Mouse (Mus musculus) neural tube, embryonic 14.5 days (tissue): ENCODE results near the gene Vwa5b1. TPM values are rescaled to one million over a fixed set of nuclear protein-coding genes. Genes with fewer than 3 reads are reported as not detected.
A peak's percentile ranks its signal among the peaks of the same experiment; 100 is the strongest.

Experiments used
- ATAC-seq: fragments of 200-750 bp; cut with Nextera tagmentation; 2 replicates; pipeline ENCODE4 v1.8.0; 2017; ENCODE audit warnings: low read depth, mild to moderate bottlenecking, moderate TSS enrichment, moderate library complexity
- H3K27ac ChIP-seq: fragments of 300-500 bp; sonication (generic); 2 replicates; pipeline ENCODE4 v1.5.1; 2014; ENCODE audit warnings: low read depth, mild to moderate bottlenecking, control low read depth, low read length, moderate library complexity, mixed read lengths
- H3K27me3 ChIP-seq: fragments of 300-500 bp; sonication (generic); 2 replicates; pipeline ENCODE4 v1.6.1; 2014; ENCODE audit warnings: low read length; ENCODE audit not compliant: control insufficient read depth, insufficient read depth
- H3K36me3 ChIP-seq: fragments of 300-500 bp; sonication (generic); 2 replicates; pipeline ENCODE4 v1.6.1; 2014; ENCODE audit warnings: low read length, mixed read lengths; ENCODE audit not compliant: control insufficient read depth, insufficient read depth
- H3K4me1 ChIP-seq: fragments of 300-500 bp; sonication (generic); 2 replicates; pipeline ENCODE4 v1.6.1; 2014; ENCODE audit warnings: low read length; ENCODE audit not compliant: control insufficient read depth, insufficient read depth
- H3K4me2 ChIP-seq: fragments of 300-500 bp; sonication (generic); 2 replicates; pipeline ENCODE4 v1.6.1; 2014; ENCODE audit warnings: mild to moderate bottlenecking, low read depth, low read length, control low read depth
- H3K4me3 ChIP-seq: fragments of 300-500 bp; sonication (generic); 2 replicates; pipeline ENCODE4 v1.5.1; 2014; ENCODE audit warnings: low read depth, low read length, control low read depth, mixed read lengths
- H3K9ac ChIP-seq: fragments of 300-500 bp; sonication (generic); replicated peaks from 2 replicates; pipeline ENCODE4 v1.6.1; 2014; ENCODE audit warnings: low read depth, mild to moderate bottlenecking, control low read depth, low read length, mixed read lengths
- H3K9me3 ChIP-seq: fragments of 300-500 bp; sonication (generic); 2 replicates; pipeline ENCODE4 v1.6.1; 2016; ENCODE audit warnings: low read length; ENCODE audit not compliant: control insufficient read depth
- WGBS: fragments of 180-500 bp; shearing (Covaris S2); extraction: QIAGEN DNeasy Blood & Tissue Kit; methylation state at CpG from one replicate; pipeline ENCODE4 v1.1.7; 2014; 5-methylcytosine and 5-hydroxymethylcytosine counted together
- polyA plus RNA-seq: library from polyadenylated mRNA; unstranded; fragments of >200 nt; fragmentation: Nextera tagmentation; extraction: Ambion mirVana; gene quantifications from 2 replicates; pipeline ENCODE4 v1.2.1, GENCODE M21; 2014

The Vwa5b1 gene
- polyA plus RNA-seq, 1 experiment from 2014 or later = 0.80 TPM

DNA sequence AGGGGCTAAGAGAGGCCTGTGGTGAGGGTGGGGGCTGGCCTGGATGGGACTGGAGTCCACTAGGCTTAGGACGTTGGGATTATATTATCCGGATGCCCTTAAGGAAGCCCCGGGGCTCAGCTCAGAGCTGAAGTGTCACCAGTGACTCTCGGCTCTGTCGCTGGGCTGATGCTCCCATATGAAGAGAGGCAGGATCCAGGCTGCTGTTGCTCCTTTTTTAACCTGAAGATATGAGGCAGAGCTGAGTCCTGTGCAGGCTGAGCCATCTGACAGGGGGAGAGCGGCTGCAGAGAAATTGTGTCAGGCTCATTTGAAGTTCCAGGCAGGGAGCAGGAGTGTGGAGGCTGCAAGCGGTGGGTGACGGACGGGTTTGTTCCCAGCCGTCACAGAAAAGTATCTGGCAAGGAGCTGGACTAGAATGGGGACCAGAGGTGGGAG is 87.5 kb downstream of the Vwa5b1 start:
- Histone ChIP-seq H3K36me3 (no peaks in the 10 kb centered on the region), H3K9ac (no peak overlapping the region), H3K27me3 (no peaks in the 10 kb centered on the region), H3K9me3 (no peaks in the 10 kb centered on the region), H3K27ac (peak overlapping the region; percentile 35; the same call in 1 of the 2 replicates), H3K4me3 (no peak overlapping the region), H3K4me2 (no peak overlapping the region), H3K4me1 (peaks cover 8% of the 10 kb centered on the region)
- WGBS = 11% methylated on average over 10 of the region's 10 CpGs
- ATAC-seq = peak; percentile 46; the same call in 1 of the 2 replicates

DNA sequence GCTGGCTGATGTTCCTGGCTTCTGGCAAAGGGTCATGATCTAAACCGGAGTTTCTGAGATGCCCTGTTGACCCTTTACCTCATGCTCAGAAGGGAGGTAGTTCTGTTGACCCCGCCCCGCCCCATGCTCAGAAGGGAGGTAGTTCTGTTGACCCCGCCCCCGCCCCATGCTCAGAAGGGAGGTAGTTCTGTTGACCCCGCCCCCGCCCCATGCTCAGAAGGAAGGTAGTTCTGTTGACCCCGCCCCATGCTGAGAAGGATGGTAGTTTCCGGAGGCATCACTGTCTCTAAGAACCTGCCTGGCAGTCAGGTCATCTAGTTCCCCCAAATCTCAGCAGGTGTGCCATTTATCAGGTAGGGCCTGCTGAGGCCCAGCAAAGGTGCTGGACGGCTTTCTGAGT is 88.1 kb downstream of the Vwa5b1 start:
- Histone ChIP-seq H3K4me1 (peaks cover 8% of the 10 kb centered on the region), H3K9me3 (no peaks in the 10 kb centered on the region), H3K36me3 (no peaks in the 10 kb centered on the region), H3K27ac (no peak overlapping the region), H3K9ac (no peak overlapping the region), H3K4me2 (no peak overlapping the region), H3K27me3 (no peaks in the 10 kb centered on the region), H3K4me3 (no peak overlapping the region)
- WGBS = 19% methylated on average over 10 of the region's 10 CpGs
- no peak for ATAC-seq

DNA sequence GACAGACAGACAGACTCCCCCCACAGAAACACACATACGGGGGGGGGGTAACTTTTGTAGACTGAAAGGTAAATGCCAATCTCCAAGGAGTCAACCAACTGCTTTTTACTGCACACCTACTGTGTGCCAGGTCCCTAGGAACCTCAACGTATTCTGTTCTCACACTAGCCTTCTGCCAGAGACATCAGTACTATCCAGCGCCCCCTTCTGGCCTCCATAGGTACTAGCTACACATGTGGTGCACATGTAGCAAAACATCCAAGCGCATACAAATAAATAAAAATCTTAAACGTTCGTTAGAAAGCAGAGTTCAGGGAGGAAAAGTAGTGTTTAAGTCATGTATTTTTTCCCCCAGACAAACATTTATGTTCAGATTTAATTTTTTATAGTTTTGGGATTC is 88.6 kb downstream of the Vwa5b1 start:
- Histone ChIP-seq H3K36me3 (no peaks in the 10 kb centered on the region), H3K9ac (no peak overlapping the region), H3K4me3 (no peak overlapping the region), H3K9me3 (no peaks in the 10 kb centered on the region), H3K27ac (no peak overlapping the region), H3K27me3 (no peaks in the 10 kb centered on the region), H3K4me1 (peaks cover 8% of the 10 kb centered on the region), H3K4me2 (no peak overlapping the region)
- 63% methylated on average over 6 of the region's 6 CpGs for WGBS
- ATAC-seq = no peak

DNA sequence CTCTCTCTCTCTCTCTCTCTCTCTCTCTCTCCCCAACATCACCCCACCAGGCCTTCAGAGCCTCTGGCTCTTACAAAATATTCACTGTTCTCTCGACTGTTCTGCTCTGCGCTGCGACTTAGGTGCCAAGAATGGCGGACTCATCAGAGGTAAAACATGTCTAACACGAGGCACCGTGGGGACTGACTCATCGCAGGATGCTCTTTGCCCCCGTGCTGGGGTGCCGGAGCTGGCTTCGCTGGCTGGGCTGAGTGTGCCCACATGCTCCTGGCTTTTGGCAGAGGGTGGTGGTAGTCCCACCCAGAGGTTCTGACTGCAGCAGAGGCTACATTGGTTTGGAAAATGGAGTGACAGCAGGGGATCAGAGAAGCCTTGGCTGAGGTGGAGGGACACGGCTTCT is 89.4 kb downstream of the Vwa5b1 start:
- 85% methylated on average over 11 of the region's 11 CpGs for WGBS
- Histone ChIP-seq H3K4me2 (no peak overlapping the region), H3K27ac (no peak overlapping the region), H3K4me3 (no peak overlapping the region), H3K27me3 (no peaks in the 10 kb centered on the region), H3K4me1 (peaks cover 8% of the 10 kb centered on the region), H3K36me3 (no peaks in the 10 kb centered on the region), H3K9ac (no peak overlapping the region), H3K9me3 (no peaks in the 10 kb centered on the region)
- ATAC-seq = no peak

DNA sequence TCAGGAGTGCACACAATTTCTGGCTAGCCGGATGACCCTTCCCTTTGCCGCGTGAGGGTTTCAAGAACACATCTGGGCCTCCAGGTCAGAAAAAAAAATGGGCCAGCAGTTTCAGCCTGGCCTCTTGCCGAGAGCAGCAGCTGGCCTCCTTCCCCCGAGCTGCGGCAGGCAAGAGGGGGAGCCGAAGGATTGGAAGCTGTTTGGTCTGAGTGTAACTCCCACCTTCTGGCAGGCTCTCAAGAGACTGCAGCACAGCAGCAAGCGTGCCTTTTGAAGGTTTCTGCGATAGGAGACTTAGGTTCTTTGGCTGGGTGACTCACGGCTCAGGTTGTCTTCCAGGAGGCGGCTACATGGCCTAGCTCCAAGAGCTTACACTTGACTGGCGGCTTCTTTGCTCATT is 92.5 kb downstream of the Vwa5b1 start:
- H3K9ac ChIP-seq = no peak overlapping the region
- H3K4me1 ChIP-seq = peaks cover 11% of the 10 kb centered on the region
- H3K4me2 ChIP-seq = no peak overlapping the region
- H3K36me3 ChIP-seq = no peaks in the 10 kb centered on the region
- WGBS = 46% methylated on average over 12 of the region's 12 CpGs
- no peaks in the 10 kb centered on the region for H3K27me3 ChIP-seq
- no peak for ATAC-seq
- H3K4me3 ChIP-seq = no peak overlapping the region
- no peak overlapping the region for H3K27ac ChIP-seq
- no peaks in the 10 kb centered on the region for H3K9me3 ChIP-seq

DNA sequence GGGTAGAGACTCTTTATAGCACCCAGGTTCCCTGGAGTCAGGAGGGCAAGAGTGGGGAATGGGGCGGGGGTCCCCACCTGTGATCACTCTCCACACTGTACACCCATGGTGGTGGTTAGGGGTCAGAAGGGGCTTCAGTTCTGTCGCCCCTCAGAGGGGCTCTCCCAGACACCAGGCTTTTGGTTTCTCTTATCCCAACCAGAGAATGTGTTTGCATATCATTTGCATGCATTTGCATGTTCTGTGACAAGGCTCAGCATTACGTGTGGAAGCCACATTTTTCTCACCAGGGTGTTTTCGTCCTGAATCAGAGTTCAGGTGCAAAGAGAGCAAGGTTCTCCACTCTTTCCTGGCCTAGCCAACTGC is 97.6 kb downstream of the Vwa5b1 start:
- Histone ChIP-seq H3K9me3 (no peaks in the 10 kb centered on the region), H3K4me1 (peaks cover 20% of the 10 kb centered on the region; the same call in 1 of the 2 replicates), H3K9ac (no peak overlapping the region), H3K27me3 (no peaks in the 10 kb centered on the region), H3K36me3 (no peaks in the 10 kb centered on the region), H3K4me3 (no peak overlapping the region), H3K4me2 (no peak overlapping the region), H3K27ac (no peak overlapping the region)
- peak; percentile 28; the same call in 1 of the 2 replicates for ATAC-seq
- 33% methylated on average over 4 of the region's 4 CpGs for WGBS

DNA sequence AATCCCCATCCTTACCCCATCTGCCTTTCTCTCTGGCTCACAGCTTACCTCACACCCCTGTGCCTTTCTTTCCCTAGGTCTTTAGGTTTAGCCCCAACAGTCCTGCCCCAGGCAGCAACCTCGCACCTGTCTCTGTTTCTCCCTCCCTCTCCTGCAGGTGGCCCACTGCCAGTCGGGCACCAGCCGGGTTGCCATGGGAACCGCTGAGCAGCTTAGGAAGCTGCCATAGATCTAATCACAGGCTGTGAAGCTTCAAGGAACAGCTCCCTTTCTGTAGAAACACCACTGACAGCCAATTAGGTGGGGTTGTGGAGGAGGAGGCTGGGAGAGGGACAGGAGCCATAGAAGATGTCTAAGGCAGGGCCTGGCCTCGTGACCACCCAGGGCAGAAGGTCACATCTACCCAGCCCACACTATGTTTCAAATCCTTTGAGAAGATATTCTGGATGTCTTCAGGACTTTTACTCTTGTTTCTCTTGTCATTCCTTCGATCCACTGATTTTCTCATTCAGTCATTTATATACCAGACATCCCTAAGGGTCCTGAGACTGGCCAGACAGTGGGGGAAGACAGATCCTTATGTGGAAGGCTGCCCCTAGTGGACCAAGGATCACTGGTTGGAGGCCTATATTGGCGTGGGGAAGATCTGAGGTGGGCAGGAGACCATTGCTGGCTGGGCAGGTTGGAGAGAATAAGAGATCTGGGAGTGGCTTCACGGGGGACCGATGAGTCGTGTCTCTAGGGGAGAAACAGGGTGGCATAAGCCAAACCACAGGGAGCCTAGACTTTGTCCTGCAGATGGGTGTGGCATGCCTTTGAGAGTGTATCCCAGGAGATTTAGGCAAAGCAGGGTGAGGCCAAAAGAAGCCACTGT is 98.2 kb downstream of the Vwa5b1 start:
- no peak overlapping the region for H3K9ac ChIP-seq
- no peak overlapping the region for H3K4me2 ChIP-seq
- peak; percentile 68 for ATAC-seq
- H3K27me3 ChIP-seq = no peaks in the 10 kb centered on the region
- no peak overlapping the region for H3K4me3 ChIP-seq
- H3K27ac ChIP-seq = peak overlapping the region; percentile 4; the same call in 1 of the 2 replicates
- H3K9me3 ChIP-seq = no peaks in the 10 kb centered on the region
- WGBS = 33% methylated on average over 10 of the region's 10 CpGs
- H3K4me1 ChIP-seq = peaks cover 20% of the 10 kb centered on the region; the same call in 1 of the 2 replicates
- no peaks in the 10 kb centered on the region for H3K36me3 ChIP-seq

DNA sequence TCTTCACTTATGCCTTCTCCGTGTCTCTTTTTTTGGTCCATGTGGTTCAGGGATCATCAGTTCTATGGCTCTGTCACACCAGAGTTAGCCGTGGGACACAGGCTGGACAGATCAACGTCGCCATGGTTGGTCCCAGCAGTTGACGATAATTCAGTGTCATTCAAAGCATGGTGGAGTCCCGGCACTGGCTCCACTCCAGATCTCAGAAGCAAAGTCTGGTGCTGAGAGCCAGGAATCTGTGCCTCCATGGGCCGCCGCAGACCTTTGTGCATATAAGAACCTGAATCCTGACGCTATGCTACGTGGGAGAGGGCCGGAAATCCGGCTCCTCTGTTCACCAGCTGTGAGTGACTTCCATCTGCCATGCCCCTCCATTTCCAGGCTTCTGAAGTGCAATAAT is 100.1 kb downstream of the Vwa5b1 start:
- no peak overlapping the region for H3K4me2 ChIP-seq
- no peaks in the 10 kb centered on the region for H3K9me3 ChIP-seq
- H3K27me3 ChIP-seq = no peaks in the 10 kb centered on the region
- H3K27ac ChIP-seq = no peak overlapping the region
- 74% methylated on average over 12 of the region's 12 CpGs for whole genome bisulfite sequencing
- H3K36me3 ChIP-seq = no peaks in the 10 kb centered on the region
- no peak overlapping the region for H3K9ac ChIP-seq
- H3K4me1 ChIP-seq = peaks cover 19% of the 10 kb centered on the region; the same call in 1 of the 2 replicates
- ATAC-seq = no peak
- no peak overlapping the region for H3K4me3 ChIP-seq

DNA sequence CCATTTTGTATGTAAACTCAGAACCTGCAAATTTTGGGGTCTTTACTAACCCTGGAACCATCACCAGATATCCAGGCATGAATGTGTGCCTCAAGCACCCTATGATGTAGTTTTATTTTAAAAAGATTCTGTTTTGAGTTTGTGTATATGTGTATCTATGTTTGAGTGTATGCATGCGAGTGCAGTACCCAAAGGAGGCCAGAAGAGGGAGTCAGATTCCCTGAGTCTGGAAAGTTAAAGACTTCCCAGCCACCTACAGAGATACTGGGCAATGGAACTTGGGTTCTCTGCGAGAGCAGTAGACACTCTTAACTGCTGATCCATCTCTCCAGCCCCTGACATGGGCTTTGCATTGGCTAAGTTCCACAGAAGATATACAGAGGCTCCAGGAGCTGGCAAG is 101.8 kb downstream of the Vwa5b1 start:
- Histone ChIP-seq H3K27ac (no peak overlapping the region), H3K9me3 (no peaks in the 10 kb centered on the region), H3K4me1 (peaks cover 13% of the 10 kb centered on the region; the same call in 1 of the 2 replicates), H3K27me3 (no peaks in the 10 kb centered on the region), H3K9ac (no peak overlapping the region), H3K4me3 (no peak overlapping the region), H3K36me3 (no peaks in the 10 kb centered on the region), H3K4me2 (no peak overlapping the region)
- WGBS = 95% methylated on average over 2 of the region's 2 CpGs
- no peak for ATAC-seq
